In genomic region chr9:35400831-35401230, GRCm38 (mm10) we compare ENCODE assay signal across 11 mouse cellular contexts. TPM values are rescaled to one million over a fixed set of nuclear protein-coding genes. Genes with fewer than 3 reads are reported as not detected.
DNase-seq lines count a peak whose midpoint lies in the region; ATAC-seq and TF ChIP-seq lines count a peak whose summit lies in the region.
"Had no signal": no experiment of that assay in that cellular context is flagged by ENCODE, and none has a peak within 500 bp of the region (broad histone marks: within the 10 kb centered on the region; RNA-seq: fewer than 3 reads in every experiment).

No protein-coding gene starts in this region.

- H3K4me2 ChIP-seq in heart, embryonic 14.5 days (ENCODE audit: low read length), result peak overlapping the region; percentile 31
- peak overlapping the region; percentile 2; the same call in 1 of the 2 replicates for H3K4me2 ChIP-seq in forebrain, postnatal 0 days (ENCODE audit: low read depth)
- peak overlapping the region; percentile 39 for H3K4me2 ChIP-seq in midbrain, embryonic 12.5 days (replicated peaks)

- peaks cover 5 to 13% of the 10 kb centered on the region in 2 experiments; a peak in 3 of 4 replicates for H3K4me1 ChIP-seq in heart, embryonic 14.5 days (ENCODE audit: control insufficient read depth in 2 of 2, insufficient read depth in 2 of 2, low read length in 2 of 2)
- peaks cover 50% of the 10 kb centered on the region for H3K4me1 ChIP-seq in embryonic facial prominence, embryonic 10.5 days
- no peaks in the 10 kb centered on the region for H3K4me1 ChIP-seq in forebrain, postnatal 0 days (ENCODE audit: insufficient read depth)
- peaks cover 59% of the 10 kb centered on the region for H3K4me1 ChIP-seq in midbrain, embryonic 12.5 days

- no peaks in the 10 kb centered on the region for H3K36me3 ChIP-seq in heart, embryonic 14.5 days (ENCODE audit: control insufficient read depth, insufficient read depth, low read length)
- no peaks in the 10 kb centered on the region for H3K36me3 ChIP-seq in embryonic facial prominence, embryonic 10.5 days (replicated peaks)
- H3K36me3 ChIP-seq in forebrain, postnatal 0 days (ENCODE audit: insufficient read depth), result no peaks in the 10 kb centered on the region
- H3K36me3 ChIP-seq in midbrain, embryonic 12.5 days, result no peaks in the 10 kb centered on the region

- no peak overlapping the region for H3K9ac ChIP-seq in heart, embryonic 14.5 days (ENCODE audit: low read length)
- no peak overlapping the region for H3K9ac ChIP-seq in forebrain, postnatal 0 days
- H3K9ac ChIP-seq in midbrain, embryonic 12.5 days (replicated peaks), result 0 out of 2 replicates have a peak overlapping the region, but pooled peaks have one; percentile 7

- no peaks in the 10 kb centered on the region for H3K9me3 ChIP-seq in heart, embryonic 14.5 days (ENCODE audit: control insufficient read depth, low read length)
- no peaks in the 10 kb centered on the region for H3K9me3 ChIP-seq in embryonic facial prominence, embryonic 10.5 days
- H3K9me3 ChIP-seq in forebrain, postnatal 0 days (ENCODE audit: low read length), result no peaks in the 10 kb centered on the region
- no peaks in the 10 kb centered on the region for H3K9me3 ChIP-seq in midbrain, embryonic 12.5 days

- no peak for DNase-seq in heart, postnatal 4 days
- DNase-seq in embryonic facial prominence, embryonic 10.5 days (ENCODE audit: low spot score), result peak; percentile 47
- peak; percentile 63 for DNase-seq in forebrain, postnatal 0 days
- DNase-seq in ovary, postnatal 14 days (ENCODE audit: low spot score), result no peak
- DNase-seq in lung, postnatal 25 days (ENCODE audit: low spot score), result no peak
- DNase-seq: gastrocnemius, postnatal 36 days; kidney, postnatal 25 days had no signal

- no peak for TF ChIP-seq CTCF in forebrain, postnatal 0 days (IDR thresholded peaks at IDR 0.05; ENCODE audit: low read depth)

- WGBS in heart, embryonic 14.5 days, result 7% methylated on average over 9 of the region's 9 CpGs
- WGBS in embryonic facial prominence, embryonic 10.5 days, result 2% methylated on average over 9 of the region's 9 CpGs
- 3% methylated on average over 9 of the region's 9 CpGs for WGBS in forebrain, postnatal 0 days
- WGBS in midbrain, embryonic 12.5 days, result 1% methylated on average over 9 of the region's 9 CpGs

- peaks cover 5% of the 10 kb centered on the region; the same call in 1 of the 2 replicates for H3K27me3 ChIP-seq in heart, embryonic 14.5 days (ENCODE audit: control insufficient read depth, insufficient read depth, low read length)
- H3K27me3 ChIP-seq in embryonic facial prominence, embryonic 10.5 days (replicated peaks; ENCODE audit: low read depth, poor library complexity, severe bottlenecking), result peaks cover 58% of the 10 kb centered on the region
- H3K27me3 ChIP-seq in forebrain, postnatal 0 days (ENCODE audit: insufficient read depth, low read length), result no peaks in the 10 kb centered on the region
- peaks cover 30% of the 10 kb centered on the region for H3K27me3 ChIP-seq in midbrain, embryonic 12.5 days

- no peak overlapping the region for H3K4me3 ChIP-seq in heart, embryonic 14.5 days (ENCODE audit: control insufficient read depth in 1 of 2, insufficient read depth in 1 of 2, low read depth in 1 of 2, low read length in 2 of 2)
- H3K4me3 ChIP-seq in embryonic facial prominence, embryonic 10.5 days, result peak overlapping the region; percentile 33
- H3K4me3 ChIP-seq in forebrain, postnatal 0 days (ENCODE audit: low read depth, low read length), result no peak overlapping the region
- H3K4me3 ChIP-seq in midbrain, embryonic 12.5 days, result 0 out of 2 replicates have a peak overlapping the region, but pooled peaks have one; percentile 2

- no peak overlapping the region for H3K27ac ChIP-seq in heart, embryonic 14.5 days (replicated peaks in 1 of 2; ENCODE audit: control insufficient read depth in 1 of 2, insufficient read depth in 1 of 2, low read depth in 2 of 2, low read length in 2 of 2)
- peak overlapping the region; percentile 69 for H3K27ac ChIP-seq in embryonic facial prominence, embryonic 10.5 days (replicated peaks)
- H3K27ac ChIP-seq in forebrain, postnatal 0 days (ENCODE audit: low read depth, low read length), result no peak overlapping the region; the same call in 1 of the 2 replicates
- peak overlapping the region; percentile 49; the same call in 1 of the 2 replicates for H3K27ac ChIP-seq in midbrain, embryonic 12.5 days (replicated peaks)

- no peak for ATAC-seq in heart, embryonic 14.5 days (ENCODE audit: insufficient number of reproducible peaks, insufficient read depth, low FRiP score, low read depth)
- peak; percentile 40; the same call in 1 of the 2 replicates for ATAC-seq in forebrain, postnatal 0 days
- peak; percentile 59 for ATAC-seq in midbrain, embryonic 12.5 days (ENCODE audit: low FRiP score, low read depth)
- ATAC-seq in megakaryocyte, adult 5-6 weeks (ENCODE audit: poor library complexity, severe bottlenecking), result no peak
- ATAC-seq: CD4-positive, CD25-positive, alpha-beta regulatory T cell, adult 4 months had no signal

RNA-seq across cellular contexts. Expression of gene Cdon, which starts 20.1 kb away (rescaled TPM):
- 6.2 and 8.1 TPM in 2 replicates for polyA plus RNA-seq in heart, embryonic 14.5 days (2014; fragmentation: Nextera tagmentation; extraction: Ambion mirVana)
- 10 to 100 TPM; 30.0 to 33.3 TPM for total RNA-seq in heart, postnatal 4 days (2021)
- polyA plus RNA-seq in embryonic facial prominence, embryonic 10.5 days (2016; fragmentation: Nextera tagmentation; extraction: Ambion mirVana), result 9.1 and 9.9 TPM in 2 replicates
- total RNA-seq in forebrain, postnatal 0 days (2014; rRNA removed), result 9.6 and 13.7 TPM in 2 replicates
- polyA plus RNA-seq in forebrain, postnatal 0 days (2015; fragmentation: Nextera tagmentation; extraction: Ambion mirVana), result 0.94 and 1.3 TPM in 2 replicates
- polyA plus RNA-seq in midbrain, embryonic 12.5 days (2016; fragmentation: Nextera tagmentation; extraction: Ambion mirVana), result 19.7 and 22.8 TPM in 2 replicates
- 0.65 and 1.8 TPM in 2 replicates for total RNA-seq in megakaryocyte, adult 5-6 weeks (2015)
- total RNA-seq in megakaryocyte, adult 5-6 weeks (2017), result 0.65 and 2.3 TPM in 2 replicates

Comparison
In these comparisons a context has a peak if more than half of its experiments do, and no peak if none do; other contexts are left out.
1. ATAC-seq: peak in forebrain, postnatal 0 days (single experiment) and midbrain, embryonic 12.5 days (single experiment); none in heart, embryonic 14.5 days (single experiment) and megakaryocyte, adult 5-6 weeks (single experiment).
2. H3K27ac ChIP-seq: peak in embryonic facial prominence, embryonic 10.5 days (single experiment) and midbrain, embryonic 12.5 days (single experiment); none in heart, embryonic 14.5 days (0 of 2) and forebrain, postnatal 0 days (single experiment).
3. H3K4me3 ChIP-seq: peak in embryonic facial prominence, embryonic 10.5 days (single experiment) and midbrain, embryonic 12.5 days (single experiment); none in heart, embryonic 14.5 days (0 of 2) and forebrain, postnatal 0 days (single experiment).
4. DNase-seq: peak in embryonic facial prominence, embryonic 10.5 days (single experiment) and forebrain, postnatal 0 days (single experiment); none in heart, postnatal 4 days (single experiment), ovary, postnatal 14 days (single experiment) and lung, postnatal 25 days (single experiment).
5. Peak in every context shown above with its lines, with median percentiles within 50 percentile points of each other: H3K4me2 ChIP-seq.